Mouse (Mus musculus): ENCODE measurements at regions not wholly inside any gene's neighbourhood (a gene's known extent, or its start where the extent isn't known, plus 50 kb on each side); places are given as distances from the start of the nearest gene placed in this dataset.

DNA sequence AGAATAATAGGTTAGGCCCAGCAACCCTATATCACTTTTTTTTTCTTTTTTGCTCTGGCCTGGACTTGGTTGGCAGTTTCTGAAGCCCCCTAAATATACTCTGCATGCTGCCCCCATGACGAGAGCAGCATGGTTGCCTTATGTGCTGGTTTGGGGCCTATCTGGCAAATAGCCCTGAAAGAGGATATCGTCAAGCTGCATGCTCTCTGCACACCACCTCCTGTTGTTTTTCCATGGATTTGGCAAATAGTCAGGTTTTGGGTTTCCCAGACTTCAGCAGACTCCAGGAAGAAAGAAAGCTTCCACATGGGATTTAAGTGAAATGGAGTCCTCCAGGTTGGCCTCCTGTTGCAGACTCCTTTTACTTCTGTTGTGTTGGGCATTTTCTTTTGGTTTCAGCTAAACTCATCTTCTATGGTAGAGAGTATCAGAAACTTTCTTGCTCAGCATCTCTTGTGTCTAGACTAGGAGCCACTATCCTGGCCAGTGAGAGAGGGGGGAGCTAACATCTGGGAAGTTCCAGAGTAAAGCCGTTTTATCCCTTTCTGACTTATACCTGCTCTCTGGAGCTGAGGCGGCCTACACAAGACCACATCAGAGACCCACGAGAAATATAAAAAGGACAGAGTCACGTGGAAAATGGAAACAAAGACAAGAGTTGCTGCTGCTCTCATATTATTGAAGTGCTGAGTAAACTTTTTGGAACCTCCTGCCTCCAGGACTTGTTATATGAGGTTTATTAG is 140.4 kb upstream of the Egfl6 start:
- no peak for DNase-seq (ENCODE audit: low read depth, low spot score)

DNA sequence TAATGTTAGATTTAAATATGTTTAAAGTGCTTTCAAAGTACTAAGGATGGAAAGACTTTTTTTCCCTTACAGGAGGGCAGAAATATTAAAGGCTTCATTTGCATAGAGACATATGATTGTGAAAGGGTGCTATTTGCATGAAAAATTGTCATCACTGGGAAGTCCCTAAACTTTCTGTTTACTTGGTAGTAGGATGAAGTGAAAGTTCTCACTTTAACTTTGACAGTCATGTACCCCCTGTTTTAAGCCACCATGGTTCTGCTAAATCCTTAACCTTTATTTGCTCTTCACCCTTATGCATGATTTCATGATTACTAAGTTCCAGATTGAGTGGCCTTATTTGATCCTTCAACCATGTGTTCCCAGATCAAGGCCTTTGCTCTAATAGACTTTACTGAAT is 132.6 kb upstream of the Egfl6 start:
- no peak for DNase-seq (ENCODE audit: low read depth, low spot score)

DNA sequence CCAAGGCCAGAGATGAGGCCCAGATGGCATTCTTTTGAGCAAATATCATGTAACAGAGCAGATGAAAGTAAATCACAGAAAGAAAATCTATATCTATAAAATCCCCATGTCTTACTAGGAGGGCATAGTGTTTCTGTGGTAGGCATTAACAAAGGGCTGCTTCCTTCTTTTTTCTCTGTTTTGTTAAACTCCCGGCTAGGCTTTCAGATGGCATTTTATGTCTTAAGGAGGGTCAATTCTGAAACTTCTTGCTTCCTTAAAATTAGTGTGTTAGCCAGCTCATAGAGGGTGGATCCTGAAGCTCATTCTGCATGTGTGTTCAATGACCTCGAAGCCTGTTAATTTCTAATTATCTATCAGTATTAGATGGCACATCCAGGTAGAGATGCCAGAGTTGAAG is 123.8 kb upstream of the Egfl6 start:
- DNase-seq (ENCODE audit: low read depth, low spot score): no peak

DNA sequence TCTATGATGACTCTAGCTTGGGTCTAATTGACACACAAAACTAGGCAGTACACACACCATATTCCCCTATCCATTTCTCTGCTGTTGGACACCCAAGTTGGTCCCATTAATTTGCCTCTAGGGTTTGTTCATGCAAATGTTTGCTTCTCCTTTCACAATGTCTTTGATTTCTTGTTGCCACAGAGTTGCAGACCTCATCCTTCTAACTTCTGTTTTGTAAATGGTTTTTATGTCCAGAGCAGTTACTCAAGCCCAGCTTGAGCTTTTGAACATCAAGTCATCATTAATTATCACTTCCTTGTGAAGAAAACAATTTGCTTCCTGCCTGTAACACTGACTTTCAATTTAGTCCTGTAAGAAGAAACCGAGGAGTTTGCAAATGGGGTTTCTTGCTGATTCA is 122.6 kb upstream of the Egfl6 start:
- no peak for DNase-seq (ENCODE audit: low read depth, low spot score)

DNA sequence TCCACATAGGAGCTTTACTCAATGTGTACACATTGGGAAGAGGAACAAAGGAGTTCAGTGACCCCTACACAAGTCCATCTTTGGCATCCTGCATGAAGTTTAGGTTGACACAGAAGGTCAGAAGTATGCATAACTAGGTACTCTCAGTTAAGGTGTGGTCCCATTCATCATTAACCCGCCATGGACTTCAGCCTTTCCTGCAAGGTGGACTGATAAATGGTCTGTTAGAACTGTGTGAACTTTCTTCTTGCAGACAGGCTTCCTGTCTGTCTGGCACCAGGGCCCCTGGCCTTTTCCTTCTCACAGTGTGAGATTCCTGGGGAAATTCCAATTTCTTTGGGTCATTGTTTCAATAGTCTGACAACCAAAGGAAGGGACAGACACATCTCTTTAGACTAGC is 121.5 kb upstream of the Egfl6 start:
- no peak for DNase-seq (ENCODE audit: low read depth, low spot score)

DNA sequence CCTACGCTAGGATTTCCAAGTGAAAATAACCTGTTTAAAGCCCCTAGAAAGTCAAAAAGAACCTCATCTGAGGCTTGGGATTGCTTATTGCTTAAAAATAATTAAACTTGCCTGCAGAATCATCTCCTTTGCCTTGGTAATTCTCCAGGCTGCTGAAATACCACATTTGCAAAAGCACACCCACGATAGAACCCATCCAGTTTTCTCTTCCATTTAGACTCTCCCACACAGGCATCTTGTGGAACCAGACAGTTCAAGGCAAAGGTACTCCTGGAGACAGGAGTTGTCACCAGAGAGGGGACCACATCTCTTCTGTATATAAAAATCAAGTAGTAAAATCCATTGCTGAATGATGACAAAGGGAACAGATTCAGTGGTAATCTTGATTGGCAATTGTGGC is 118.8 kb upstream of the Egfl6 start:
- DNase-seq (ENCODE audit: low read depth, low spot score): no peak

DNA sequence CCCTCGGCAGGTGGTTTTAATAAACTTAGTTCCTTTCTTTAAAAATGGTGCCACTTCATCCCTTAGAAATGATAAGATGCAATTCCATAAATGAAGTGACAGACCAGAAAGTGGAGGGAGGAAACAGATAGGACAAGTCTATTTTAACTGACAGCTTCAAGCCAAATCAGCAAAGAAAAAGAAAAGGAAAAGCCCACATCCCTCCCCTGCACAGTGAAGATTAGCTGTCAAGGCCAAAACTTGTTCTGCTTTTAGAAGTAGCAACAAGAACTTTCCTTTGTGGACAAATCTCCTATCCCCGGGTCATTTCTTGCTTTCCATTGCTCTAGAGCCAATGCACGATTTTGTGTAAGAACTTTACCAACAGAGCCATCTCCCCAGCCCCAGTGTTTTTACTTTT is 108.7 kb upstream of the Egfl6 start:
- no peak for DNase-seq (ENCODE audit: low read depth, low spot score)

DNA sequence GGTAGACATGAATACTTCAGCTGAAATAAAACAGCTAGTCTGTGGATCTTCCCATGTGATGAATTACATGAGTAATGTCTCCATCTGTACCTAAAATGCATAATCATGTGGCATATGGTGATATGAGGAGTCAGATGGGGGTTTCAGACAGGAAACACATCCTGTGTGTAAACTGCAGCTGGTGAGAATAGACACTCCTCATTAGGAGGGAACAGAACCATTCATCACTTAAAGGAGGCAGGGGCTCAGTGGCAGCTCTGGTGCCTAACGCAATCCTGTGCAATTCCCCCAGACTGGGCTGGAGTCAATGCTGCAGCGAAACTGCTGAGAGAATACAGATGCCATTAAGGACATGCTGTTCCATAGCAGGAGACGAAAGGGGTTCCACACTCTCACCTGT is 103.3 kb upstream of the Egfl6 start:
- no peak for DNase-seq (ENCODE audit: low read depth, low spot score)

DNA sequence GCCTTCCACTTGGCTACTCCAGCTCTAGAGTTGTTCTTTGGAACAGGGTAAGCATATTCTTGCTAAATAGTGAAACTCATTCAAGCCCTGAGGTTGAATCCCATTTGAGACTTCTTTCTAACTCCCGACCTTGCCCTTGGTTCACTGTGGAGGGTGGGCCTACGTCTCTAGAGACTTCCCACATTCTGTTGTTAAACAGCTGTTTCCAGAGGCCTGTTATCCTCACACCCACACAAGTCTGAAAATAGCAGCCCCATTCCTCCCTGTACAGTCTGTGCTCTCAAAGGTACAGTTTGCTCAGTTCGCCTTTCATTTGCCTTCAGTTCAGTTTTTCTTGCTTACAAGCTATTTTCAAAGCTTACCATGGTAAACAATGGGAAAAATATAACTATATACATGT is 87.9 kb upstream of the Egfl6 start:
- no peak for DNase-seq (ENCODE audit: low read depth, low spot score)

DNA sequence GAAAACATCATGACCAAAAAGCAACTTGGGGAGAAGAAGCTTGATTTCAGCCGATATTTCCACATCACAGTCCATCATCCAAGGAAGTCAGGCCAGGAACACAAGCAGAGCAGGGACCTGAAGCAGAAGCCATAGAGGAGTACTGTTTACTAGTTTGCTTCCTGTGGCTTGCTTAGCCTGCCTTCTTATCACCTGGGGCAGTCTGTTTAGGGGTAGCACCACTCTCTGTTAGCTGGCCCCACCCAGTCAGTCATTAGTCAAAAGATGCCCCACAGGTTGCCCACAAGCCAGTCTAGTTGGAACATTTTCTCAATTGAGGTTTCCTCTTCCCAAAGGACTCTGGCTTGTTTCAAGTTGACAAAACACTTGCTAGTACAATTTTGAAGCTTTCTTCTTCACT is 87.1 kb upstream of the Egfl6 start:
- DNase-seq (ENCODE audit: low read depth, low spot score): no peak

DNA sequence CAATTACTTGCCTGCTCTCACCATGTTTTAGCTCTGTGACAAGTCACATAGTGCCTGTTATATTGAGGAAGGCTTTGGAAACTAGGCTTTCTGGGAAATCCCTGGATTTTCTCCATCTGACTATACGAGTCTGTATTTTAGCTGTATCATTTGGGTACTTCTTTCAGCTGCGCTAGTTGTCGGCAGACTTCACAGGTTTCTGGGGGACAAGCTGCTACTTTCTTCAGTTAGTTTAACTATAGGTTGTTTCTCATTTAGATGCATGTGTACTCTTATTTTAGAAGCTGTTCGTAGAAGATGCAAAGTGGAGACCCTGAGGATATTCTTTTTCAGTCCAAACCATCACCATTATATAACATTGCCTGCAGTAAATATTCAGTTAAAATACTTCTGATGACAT is 86.3 kb upstream of the Egfl6 start:
- no peak for DNase-seq (ENCODE audit: low read depth, low spot score)

DNA sequence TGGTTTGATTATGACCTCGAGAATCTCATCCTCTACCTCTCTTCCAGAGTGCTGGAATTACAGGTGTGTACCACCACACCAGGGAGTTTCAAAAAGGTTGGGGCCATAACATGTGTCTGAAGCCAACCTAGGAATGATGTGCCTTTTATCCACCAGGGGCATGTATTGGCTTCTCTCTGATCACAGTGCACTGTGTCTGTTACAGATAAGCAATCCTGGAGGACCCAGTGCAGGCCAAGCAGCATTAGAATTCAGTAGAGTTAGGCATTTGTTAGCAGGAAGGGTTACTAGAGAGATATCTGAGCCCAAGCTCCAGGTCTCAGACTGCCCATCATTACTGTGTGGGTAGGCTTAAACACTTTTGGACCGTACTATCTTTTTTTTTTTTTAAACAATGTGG is 80.8 kb upstream of the Egfl6 start:
- DNase-seq (ENCODE audit: low read depth, low spot score): no peak

DNA sequence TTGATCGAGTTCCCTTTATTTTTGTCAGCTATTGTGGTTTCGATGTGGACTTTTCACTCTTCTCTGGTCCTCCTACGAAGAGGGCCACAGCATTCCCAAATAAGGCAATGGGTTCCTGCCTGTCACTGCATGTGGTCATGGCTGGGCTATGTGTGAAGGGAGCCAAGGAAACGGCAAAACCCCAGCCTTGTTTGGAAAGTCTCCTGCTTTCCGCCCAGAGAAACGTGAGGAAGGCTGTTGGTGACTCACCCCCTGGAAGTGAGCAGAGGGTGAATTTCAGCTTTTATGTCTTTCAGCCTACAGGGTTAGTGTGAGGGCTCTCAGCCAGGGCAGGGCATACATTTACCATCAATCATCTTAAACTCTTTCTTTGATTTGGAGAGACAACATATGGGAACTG is 76.3 kb upstream of the Egfl6 start:
- DNase-seq (ENCODE audit: low read depth, low spot score): no peak

DNA sequence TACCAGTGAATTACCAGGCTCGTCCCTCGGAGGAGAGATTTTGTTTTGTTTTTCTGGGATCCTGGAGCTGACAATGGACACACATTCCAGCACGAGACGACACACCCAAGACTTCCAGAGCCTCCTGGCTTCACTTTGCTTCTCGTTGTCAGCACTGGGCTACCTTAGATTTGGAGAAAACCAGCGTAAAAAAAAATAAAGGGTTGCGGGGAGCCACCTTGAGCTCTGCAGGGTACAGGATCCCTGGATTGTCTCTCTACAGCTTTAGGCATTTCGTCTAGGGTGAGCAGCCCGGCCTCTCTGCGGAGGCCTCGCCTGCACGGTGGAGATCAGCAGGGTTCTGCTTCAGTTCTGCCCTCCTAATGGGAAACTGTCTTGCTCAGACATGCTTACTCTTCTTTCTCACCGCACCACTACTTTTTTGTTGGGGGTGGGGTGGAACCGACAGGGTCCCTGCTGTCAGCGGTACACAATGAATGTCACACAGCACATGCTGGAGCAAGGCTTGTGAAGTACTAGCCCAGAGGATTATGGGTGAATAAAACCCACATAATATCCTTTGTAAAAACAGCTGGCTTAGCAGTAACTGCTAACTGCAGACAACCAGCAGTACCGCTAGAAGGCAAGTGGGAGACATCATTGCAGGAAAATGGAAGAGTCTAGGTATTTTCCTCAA is 75.7 kb upstream of the Egfl6 start:
- DNase-seq (ENCODE audit: low read depth, low spot score): peak; percentile 66

DNA sequence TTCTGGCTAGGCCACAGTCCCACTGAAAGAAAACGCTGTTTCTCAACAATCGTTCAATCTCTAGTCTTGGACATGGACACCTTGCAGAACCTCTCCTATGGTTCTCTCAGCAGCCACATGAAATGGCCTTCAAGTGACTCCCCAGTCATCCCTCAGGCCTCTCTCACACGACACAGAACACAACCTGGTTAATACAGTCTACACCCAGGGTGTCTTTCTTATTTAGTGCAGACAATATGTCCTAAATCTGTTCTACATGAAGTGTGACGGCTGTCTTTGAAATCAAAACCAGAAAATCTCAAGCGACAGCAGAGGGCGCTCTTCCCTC is 75.2 kb upstream of the Egfl6 start:
- no peak for DNase-seq (ENCODE audit: low read depth, low spot score)

DNA sequence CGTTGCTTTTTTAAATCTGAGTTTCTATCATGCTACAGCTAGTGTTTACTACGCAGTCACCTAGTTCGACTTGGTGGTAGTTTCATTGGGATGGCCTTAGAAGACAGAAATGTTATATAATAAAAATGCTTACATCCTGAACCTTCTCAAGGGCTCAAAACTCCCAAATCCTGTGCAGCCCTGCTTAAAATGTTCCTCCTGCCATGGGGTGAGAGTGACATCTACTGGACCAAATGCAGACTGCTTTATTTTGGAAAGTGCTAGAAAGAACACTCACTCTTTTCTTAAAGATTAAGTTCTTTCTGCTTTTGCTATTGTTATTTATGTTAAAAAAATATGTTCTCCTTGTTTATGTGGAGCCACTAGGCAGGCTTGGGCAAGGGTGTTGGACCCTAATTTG is 66.9 kb upstream of the Egfl6 start:
- DNase-seq (ENCODE audit: low read depth, low spot score): no peak

DNA sequence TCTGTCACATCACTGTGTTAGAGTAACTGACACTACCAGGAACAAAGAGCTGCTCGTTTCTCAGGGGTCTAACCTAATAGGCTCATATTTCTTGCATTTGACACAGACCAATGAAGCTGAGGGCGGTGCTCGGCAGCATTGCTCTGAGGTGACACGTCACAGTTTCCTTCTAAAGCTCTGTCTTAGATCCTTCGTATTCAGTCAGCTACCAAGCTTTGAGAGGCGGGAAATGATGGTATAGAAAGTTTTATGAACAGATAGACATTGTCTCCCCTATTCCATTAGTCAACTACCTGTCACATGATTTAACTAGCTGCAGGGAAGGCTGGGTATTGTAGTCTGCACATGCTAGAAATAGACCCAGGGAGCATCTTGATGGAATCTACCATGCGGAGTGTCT is 60.2 kb upstream of the Egfl6 start:
- no peak for DNase-seq (ENCODE audit: low read depth, low spot score)

DNA sequence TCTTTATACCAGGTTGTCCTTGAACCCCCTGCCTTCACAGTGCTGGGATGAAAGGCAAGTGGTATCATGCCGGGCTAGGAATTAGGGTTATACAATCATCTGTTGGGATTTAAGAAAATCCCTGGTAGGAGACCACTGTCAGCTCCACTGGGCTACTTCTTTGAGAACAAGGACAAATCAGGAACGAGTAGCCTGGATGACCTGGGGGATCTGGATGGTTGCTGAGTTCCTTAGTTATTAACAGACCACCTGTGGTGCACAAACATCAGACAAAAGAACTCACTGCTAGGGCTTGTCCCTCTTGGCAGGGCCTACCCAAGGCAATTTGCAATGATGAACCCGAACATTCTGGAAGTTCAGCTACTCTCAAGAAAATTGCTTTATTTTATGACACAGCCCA is 55.7 kb upstream of the Egfl6 start:
- DNase-seq (ENCODE audit: low read depth, low spot score): no peak

DNA sequence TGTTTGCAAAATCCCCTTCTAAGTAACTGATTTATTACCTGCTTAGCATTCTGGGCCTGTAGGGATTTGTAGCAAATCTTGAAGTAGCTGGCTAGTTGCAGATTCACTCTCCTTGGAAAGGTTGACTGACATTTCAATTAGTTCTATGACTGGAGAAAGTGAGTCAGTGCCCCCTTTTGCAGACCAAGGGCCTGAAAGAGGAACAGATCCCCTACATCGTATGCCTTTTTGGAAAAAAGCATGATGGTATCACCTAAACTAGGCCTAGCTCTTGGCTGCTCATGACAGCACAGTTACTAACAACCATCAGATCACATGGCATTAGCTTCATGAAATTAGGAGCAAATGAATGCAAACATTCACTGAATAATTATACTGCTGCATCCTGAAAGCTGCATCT is 54.7 kb upstream of the Egfl6 start:
- DNase-seq (ENCODE audit: low read depth, low spot score): no peak

Measured in embryo, embryonic 11.5 days (tissue).